Mouse (Mus musculus) embryo, embryonic 11.5 days (tissue): ENCODE results near the gene Rubcn.
"Not testable (repeated sequence)": the region's sequence is repeated elsewhere in the genome, so short reads cannot be mapped to it uniquely, and the experiment has no call there.

ENCODE experiments used
- DNase-seq: peaks from one replicate; pipeline ENCODE4 v3.0.0-alpha.2; 2012; ENCODE audit warnings: low read depth, low spot score

Rubcn gene

DNA sequence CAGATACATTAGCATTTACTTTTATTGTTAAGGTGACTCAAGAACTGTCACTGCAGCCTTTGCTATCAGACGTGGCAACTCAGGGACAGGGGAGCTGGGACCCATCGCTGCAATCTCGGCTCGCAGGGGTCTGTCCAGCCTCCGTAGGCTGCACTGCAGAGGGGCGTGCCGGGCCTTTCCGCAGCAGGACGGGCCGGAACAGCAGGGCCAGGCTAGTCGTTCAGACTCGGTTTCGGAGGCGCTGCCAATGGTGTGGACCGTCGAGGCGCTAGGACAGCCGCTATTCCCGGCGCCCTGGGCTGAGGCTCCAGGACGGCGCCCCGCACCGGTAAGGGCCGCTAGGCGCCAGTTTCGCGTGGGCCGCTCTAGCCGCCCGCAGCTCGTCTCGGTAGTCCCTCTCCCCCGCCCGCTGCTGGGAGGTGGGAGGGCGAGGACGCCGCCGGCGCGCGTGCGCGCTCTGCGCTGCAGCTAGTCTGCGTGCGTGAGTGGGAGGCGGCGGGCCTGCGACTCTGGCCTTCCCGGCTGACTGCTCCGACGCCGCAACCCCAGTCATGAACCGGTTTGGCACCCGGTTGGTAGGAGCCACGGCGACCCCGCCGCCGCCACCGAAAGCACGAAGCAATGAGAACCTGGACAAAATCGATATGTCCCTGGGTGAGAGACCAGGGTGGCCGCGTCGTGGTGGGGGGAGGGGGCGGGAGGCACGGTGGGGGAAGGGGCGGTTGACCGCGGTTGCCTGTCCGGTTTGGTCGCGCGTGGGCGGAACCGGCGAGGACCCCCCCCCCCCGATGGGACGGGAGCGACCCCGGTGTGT lies at the start of gene Rubcn, which contains the start of gene Fyttd1:
Gene Rubcn (minus strand): TSS at position 424 of the 814 bp plus-strand sequence.
Gene Fyttd1 (plus strand): TSS at position 158 of the 814 bp plus-strand sequence.
- peak; percentile 95 for DNase-seq

DNA sequence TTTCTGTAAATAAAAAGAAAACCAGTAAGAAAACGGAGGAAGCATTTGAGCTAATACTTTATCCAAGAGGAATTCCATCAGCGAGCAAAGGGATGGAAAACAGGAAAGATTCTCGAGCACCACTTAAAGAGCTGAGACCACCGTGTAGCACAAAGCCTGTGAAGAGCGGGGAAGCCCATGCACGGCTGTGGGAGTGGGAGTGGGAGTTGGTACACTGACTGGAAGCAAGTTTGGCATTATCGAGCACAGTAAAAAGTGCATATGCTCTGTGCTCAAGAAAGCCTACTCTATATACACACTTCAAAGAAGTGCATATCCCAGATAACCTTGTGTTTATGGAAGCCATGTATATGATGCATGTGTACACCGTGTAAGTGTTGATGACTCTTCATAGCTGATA lies 49.5 kb upstream of the Rubcn start:
- DNase-seq: no peak

DNA sequence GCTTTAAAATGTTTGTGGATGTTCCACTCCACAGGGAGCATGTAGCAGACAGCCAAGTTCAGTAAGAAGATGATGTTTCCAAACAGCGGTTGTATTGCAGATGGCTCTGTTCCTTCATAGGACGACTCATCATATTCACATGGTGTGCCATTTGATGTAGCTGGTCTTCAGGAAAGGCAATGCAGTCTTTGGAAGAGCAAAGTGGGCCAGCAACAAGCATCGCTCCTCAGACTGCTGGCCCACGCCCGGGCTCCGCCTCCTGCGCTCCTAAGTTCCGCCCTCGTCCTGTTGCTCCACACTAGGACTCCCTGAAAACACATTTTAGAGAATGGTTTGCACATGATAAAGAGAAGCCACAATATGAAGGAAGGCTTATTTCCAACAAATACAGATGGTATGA lies 49.1 kb upstream of the Rubcn start:
- DNase-seq: not testable (repeated sequence)

DNA sequence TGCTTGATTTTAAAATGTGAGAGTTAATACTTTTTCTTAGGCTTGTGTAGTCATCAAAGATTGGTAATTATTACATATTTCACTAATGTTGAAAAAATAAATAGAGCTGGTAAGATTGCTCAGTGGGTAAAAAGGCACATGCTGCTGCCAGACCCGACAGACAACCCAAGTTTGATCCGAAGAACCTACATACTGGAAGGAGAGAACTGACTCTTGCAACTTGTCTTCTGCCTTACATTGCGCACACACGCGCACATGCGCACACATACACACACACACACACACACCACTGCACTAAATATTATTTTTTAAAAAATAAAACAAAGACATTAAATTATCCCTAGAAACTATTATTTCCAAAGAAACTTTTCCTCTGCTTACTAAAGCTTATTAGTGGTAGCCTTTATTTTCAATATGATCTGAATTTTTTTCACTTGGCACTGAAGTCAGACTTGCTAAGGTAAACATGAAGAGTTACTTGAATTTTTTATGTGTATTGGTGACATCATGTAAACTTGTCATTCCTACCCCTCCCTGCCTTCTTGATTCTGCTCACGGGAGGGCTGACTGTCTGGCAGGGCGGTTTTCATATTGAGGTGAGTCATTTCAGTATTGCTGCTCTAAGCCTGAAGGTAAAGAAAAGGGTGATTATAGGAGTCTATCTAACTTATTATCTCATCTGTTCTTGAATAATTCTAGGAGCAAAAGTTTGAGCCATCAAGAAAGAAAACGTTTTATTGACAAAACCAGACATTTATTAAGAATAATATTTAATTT lies 37.9 kb upstream of the Rubcn start:
- no peak for DNase-seq

DNA sequence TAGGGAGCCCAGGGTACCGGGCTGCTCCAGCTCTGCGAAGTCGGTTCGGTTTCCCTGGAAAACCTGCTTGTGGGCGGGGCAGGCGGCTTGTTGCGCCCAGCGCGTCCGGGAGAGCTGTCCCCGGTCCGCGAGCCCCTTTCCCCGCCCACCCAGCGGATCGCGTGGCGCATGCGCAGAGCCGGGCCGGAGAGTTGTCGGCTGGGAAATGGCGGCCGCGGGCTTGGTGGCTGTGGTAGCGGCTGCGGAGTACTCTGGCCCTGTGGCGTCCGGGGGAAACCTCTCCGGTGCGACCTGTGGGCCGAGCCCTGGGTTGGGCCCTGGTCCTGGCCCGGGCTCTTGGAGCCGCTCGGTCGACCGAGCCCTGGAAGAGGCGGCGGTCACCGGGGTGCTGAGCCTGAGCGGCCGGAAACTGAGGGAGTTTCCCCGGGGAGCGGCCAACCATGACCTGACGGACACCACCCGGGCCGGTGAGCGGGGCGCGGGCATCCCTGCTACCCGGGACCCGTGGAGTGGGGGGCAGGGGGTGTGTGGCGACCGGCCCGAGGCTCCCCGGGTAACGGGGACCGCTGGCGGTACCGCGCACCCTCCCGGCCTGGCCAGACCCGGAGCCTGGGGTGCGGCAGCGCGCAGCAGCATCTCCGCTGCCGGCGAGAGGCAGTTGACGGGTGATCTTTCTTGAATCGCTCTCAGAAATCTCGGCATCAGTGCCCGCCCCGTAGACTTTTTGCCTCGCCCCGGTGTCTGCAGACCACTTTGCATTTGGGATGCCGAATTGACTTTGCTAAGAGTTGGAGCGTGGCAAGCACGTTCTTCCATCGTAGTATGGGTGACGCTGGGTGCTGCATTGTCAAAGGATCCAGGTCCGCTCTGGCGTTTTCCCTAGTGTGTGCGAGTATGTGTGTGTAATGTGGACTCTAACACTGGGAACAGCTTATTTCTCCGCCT lies 36.6 kb upstream of the Rubcn start, which contains the start of gene Lrch3:
Gene Lrch3 (plus strand): TSS at position 164 of the 945 bp plus-strand sequence.
- DNase-seq: peak; percentile 88

DNA sequence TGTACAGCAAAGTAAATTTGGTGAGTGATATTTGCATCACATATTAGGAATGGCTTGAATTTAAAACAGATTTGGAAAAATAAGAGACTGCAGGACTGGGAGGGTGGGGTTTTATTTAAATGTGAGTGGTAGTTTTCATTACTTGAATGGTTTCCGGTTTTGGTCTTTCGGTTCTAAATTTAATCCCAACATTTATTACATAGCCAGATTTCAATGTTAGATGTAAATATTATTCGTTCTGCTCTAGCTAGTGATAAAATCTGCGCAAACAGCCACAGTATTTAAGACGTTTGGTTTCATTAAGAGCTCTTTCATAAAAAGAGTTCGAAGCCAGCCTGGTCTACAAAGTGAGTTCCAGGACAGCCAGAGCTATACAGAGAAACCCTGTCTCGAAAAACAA lies 35.6 kb upstream of the Rubcn start:
- DNase-seq: no peak

DNA sequence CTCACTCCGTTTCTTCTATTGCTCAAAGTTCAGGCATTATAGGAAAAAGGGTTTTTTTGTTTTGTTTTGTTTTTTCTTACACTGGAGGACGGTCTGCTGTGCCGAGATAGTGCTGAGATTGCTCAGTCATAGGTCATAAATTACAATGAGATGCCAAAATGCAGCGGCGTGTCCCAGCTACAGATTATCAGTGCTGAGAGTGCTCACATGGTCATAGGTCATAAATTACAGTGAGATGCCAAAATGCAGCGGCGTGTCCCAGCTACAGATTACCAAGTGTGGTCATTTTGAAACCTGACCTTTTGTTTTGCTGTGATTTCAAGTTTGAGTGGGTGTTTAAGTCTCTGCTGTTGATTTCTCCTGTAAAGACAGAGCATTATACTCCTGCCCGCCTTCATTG lies 29.2 kb upstream of the Rubcn start:
- no peak for DNase-seq

DNA sequence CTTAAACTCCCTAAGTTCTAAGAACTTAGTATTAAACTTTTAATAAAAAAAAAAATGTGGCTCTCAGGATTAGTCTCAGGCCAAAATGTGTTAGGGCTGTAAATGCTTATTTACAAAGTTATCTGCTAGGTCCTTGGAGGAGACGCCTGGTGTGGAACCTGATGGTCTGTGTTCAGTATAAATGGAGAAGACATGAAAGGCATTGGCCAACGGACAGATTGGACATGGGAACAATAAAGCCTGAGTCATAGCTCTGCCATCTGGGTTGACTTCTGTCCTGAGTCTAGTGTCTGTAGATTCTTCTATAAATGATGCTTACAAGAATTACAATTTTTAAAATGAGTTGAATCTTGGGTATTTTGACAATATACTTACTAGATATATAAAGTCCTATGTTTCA lies 28.6 kb upstream of the Rubcn start:
- DNase-seq: no peak

DNA sequence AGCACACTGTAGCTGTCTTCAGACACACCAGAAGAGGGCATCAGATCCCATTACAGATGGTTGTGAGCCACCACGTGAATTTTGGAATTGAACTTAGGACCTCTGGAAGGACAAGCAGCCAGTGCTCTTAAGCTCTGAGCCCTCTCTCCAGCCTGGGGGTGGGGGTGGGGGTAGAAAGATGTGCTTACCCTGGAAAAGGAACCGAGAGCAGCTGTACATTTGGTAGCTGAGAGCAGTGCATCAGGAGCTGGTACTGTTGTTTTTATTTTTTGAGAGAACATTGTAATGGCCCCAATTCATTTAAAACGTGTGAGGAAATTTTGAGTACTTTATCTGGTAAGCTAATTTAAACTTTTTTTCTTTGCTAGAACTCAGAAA lies 24.5 kb upstream of the Rubcn start:
- DNase-seq: no peak

DNA sequence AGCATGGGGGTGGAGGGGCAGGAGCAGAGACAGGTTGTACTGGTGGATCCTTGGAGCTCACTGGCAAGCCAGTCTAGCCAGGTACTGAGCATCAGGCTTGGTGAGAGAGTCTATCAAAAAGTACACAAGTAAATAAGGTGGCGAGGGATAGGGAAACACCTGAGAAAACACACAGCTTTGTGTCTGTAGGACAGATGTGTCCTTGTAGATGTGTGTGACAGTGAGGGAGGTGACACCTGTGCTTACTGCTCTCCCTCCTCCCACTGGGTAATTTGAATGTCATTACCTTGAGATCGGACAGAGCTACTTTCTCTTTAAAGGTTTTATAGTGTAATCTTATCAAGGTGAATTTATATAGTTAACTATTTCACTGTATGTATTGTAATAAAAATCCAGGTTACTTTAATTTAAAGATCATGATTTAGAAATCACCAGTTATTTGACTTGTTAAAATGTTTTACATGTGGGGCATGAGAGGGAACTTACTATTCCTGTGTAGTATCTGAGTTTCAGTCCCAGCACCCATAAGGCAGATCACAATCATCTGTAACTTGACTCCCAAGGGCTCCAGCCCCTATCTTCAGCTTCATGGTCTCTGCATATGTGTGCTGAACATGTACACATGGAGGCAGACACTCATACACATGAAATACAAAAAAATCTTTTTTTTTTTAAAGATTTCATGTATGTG lies 23.9 kb upstream of the Rubcn start:
- DNase-seq: no peak

DNA sequence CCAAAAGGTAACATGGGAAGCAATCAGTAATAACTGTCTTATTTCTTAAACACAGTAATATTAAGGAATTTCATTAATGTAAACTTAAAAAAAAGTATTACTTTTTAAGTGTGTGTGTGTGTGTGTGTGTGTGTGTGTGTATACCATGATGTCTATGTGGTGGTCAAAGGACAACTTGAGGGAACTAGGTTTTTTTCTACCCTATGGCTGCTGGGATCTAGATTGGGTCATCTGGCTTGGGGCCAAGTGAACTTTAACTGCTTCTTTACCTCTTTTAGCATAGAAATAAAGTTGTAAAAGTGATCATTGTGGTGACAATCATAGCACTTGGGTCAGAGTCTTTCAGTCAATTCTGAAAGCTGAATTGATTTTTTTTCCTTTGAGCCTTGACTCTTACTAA lies 18.6 kb upstream of the Rubcn start:
- no peak for DNase-seq

DNA sequence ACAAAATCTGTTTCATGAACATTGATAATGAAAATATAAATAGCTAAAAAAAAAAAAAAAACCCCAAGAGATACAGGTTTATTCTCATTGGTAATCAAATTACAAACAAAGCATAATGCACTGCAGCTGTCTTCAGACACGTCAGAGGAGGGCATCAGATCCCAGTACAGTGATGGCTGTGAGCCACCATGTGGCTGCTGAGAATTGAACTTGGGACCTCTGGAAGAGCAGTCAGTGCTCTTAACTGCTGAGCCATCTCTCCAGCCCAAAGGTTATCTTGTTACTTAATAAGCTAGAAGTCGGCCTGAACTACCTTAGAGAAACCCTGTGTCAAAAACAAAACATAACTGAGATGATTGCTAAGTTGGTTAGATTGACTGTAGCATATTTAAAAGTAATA lies 12.3 kb upstream of the Rubcn start:
- DNase-seq: no peak

DNA sequence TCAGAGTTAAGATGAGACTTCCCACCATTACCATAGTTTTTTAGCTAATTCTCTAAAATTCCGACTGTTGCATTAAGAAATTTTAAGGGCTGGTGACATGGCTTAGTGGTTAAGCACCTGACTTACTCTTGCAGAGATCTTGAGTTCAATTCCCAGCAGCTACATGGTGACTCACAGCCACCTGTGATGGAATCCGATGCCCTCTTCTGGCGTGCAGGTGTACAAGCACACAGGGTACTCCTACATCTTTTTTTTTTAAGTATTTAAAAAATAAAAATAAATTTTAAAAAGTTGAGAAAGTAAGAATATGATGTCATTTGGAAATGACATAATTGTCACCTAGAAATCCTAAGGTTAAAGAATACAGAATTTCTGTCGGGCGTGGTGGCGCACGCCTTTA lies 10.4 kb upstream of the Rubcn start:
- no peak for DNase-seq

DNA sequence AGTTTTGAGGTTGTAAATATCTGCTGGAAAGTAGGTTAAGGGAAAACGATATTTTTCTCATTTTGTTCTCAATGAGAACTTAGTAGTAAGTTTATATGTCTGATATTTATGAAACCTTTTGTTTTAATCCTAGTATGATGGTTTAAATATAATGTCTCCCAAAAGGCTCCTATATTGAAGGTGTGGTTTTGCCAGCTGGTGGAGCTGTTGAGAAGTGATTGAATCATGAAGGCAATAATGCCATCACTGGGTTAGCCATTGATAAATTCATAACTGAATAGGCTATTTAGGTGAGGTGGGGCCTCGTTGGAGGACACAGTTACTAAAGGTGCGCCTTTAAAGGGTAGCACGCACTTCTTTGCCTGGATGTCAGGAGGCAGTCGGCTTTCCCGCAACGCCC lies 4.0 kb upstream of the Rubcn start:
- DNase-seq: no peak

DNA sequence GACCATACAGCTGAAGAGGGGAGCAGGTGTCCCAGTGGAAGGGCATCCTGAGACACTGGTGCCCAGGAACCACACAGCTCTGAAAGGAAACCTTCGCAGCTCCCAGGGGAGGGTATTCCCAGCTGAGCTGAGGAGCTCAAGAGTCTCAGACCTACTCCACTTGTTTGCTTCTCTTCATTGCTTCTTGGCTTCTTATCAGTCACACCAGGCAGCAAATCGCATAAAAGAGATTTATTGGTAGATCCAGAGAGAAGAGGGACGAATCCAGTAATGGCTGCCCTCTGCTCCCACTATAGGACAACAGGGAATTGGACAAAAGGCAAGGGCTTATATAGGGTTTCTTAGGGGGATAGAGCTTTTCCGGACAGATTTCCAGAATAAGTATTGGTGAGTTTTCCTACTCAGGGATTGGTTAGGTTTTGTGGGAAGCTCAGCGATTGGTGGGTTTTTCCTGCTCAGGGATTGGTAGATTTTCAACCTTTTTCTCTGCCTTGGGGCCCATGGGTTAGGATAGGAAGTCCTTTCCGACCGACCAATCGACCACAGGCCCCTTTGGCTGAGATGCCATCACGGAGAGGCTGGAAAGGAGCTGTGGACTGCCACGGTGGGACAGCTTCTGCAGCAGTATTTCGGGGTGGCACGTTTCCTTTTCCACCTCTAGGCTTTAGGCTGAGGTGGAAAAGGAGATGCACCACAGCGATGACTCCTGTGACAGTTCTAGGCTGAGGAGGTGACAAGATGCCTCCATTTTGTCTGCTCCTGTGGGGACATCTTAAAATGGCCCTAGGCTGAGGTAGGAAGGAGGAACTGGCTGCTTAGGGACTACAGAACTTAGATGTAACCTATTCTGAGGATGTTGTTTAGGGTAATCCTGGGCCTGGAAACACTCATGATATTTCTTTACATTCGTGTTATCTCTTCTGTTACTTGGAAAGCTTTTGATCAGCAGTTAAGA lies 1.7 kb upstream of the Rubcn start:
- no peak for DNase-seq

DNA sequence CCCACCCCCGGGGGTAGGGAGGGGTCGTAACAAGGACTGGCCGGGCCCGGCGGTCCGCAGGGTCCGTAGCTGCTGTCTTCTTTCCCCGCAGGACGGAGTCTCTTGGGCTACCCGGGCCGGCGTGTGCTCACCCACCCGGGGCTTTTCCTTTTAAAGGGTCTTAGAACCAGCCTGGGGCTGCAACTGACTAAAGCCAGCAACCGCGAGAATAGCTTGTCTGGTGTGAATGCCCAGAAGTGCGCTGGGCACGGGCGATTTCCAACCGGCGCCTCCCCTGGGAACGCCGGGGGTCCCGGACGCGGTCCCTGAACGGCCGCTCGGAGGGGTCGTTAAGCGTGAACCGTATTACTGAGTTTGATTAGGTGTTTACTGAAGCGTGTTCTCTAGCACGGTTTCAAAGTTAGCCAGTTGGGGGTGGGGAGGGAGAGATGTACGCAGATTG lies 612 bp upstream of the Rubcn start:
- DNase-seq: no peak

DNA sequence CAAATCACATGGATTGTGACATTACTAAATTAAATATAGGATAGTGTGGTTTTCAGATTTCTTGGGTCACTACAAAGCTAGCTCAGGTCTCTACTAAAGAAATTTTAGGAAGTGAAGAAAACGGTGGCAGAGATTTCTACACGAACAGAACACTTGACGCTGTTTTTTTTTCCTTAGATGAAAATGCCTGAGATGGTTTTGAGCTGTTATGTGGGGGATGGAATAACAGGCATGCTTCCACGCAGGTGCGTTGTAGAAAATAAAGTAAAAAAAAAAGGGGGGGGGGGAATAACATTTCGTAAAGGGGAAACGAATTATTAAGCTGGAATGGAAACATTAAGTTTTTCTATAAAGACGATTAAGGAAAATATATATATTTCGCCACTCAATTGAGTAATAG lies 735 bp downstream of the Rubcn start:
- no peak for DNase-seq

DNA sequence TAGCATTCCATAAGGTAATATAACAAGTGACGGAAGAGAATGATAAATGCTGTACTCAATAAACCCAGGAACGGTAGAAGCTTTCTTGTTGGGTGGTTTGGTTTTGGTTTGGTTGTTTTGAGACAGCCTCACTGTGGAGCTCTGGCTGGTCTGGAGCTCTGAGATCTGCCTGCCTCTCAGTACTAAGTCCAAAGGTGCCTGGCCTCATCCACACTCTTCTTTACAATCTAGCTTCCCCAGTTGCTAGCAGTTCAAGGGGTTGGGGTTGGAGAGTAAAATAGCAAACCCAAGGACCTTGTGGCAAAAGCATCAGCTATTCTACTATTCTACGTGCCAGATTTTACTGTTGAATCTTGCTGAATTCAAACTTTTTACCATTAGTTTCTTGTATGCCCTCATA lies 1.7 kb downstream of the Rubcn start:
- DNase-seq: no peak

DNA sequence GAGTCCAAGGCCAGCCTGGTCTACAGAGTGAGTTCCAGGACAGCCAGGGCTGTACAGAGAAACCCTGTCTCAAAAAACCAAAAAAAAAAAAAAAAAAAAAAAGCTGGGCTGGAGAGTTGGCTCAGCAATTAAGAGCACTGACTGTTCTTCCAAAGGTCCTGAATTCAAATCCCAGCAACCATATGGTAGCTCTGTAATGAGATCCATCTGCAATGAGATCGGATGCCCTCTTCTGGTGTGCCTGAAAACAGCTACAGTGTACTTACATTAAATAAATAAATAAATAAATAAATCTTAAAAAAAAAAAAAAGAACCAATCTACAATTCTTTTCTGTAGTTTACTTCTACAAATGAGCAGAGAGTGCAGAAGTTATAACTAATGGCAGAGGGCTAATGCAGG lies 2.3 kb downstream of the Rubcn start:
- DNase-seq: not testable (repeated sequence)

DNA sequence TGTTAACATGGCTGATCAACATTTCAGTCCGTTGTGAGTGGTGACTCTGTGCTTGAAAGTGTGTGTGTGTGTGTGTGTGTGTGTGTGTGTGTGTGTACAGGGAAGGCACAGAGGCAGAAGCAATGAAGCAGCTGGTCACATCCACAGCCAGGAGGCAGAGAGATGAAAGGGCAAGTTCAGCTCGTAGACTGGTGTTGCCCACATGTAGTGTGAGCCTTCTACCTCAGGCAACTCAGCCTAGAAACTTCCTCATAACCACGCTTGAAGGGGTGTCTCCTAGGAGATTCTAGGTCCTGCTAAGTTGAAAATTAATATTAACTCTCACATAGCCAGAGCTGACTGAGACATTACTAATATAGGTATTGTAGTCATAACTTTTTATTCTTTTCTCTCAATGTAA lies 4.2 kb downstream of the Rubcn start:
- no peak for DNase-seq
